Mouse (Mus musculus) embryo, embryonic 10.5 days (tissue): Measurements from ENCODE around the gene Stard5.

ENCODE experiments used
- DNase-seq: peaks from one replicate; pipeline ENCODE4 v3.0.0-alpha.2; 2015; ENCODE audit warnings: low spot score

Gene Stard5

GRCm38 (mm10) chr7:83666087-83666595 lies 34.4 kb downstream of the Stard5 start:
- DNase-seq: no peak

GRCm38 (mm10) chr7:83667936-83668645 lies 36.3 kb downstream of the Stard5 start:
- no peak for DNase-seq

- peak; percentile 74 for DNase-seq
Observed at GRCm38 (mm10) chr7:83668724-83669123, 37.0 kb downstream of the Stard5 start.

- DNase-seq: no peak
Observed at GRCm38 (mm10) chr7:83671573-83671972, 39.8 kb downstream of the Stard5 start.

- DNase-seq: peak; percentile 52
Observed at GRCm38 (mm10) chr7:83675545-83676254, 43.9 kb downstream of the Stard5 start.

- DNase-seq: no peak
Observed at GRCm38 (mm10) chr7:83677296-83677695, 45.5 kb downstream of the Stard5 start.

GRCm38 (mm10) chr7:83678506-83678905 lies 46.7 kb downstream of the Stard5 start:
- DNase-seq: no peak

- DNase-seq: no peak
Observed at GRCm38 (mm10) chr7:83682640-83683274, 51.0 kb downstream of the Stard5 start.

- peak; percentile 68 for DNase-seq
Observed at GRCm38 (mm10) chr7:83695449-83696212, 63.9 kb downstream of the Stard5 start.

- no peak for DNase-seq
Observed at GRCm38 (mm10) chr7:83699066-83699745, 67.4 kb downstream of the Stard5 start.
